Mouse (Mus musculus) yolk sac, embryonic 10.5 days (tissue): ENCODE measurements around the gene Cnfn.
"Not testable (repeated sequence)": the region's sequence is repeated elsewhere in the genome, so short reads cannot be mapped to it uniquely, and the experiment has no call there.

Source experiments
- DNase-seq: peaks from one replicate; pipeline ENCODE4 v3.0.0-alpha.2; 2017; ENCODE audit warnings: low spot score

Gene Cnfn

DNA sequence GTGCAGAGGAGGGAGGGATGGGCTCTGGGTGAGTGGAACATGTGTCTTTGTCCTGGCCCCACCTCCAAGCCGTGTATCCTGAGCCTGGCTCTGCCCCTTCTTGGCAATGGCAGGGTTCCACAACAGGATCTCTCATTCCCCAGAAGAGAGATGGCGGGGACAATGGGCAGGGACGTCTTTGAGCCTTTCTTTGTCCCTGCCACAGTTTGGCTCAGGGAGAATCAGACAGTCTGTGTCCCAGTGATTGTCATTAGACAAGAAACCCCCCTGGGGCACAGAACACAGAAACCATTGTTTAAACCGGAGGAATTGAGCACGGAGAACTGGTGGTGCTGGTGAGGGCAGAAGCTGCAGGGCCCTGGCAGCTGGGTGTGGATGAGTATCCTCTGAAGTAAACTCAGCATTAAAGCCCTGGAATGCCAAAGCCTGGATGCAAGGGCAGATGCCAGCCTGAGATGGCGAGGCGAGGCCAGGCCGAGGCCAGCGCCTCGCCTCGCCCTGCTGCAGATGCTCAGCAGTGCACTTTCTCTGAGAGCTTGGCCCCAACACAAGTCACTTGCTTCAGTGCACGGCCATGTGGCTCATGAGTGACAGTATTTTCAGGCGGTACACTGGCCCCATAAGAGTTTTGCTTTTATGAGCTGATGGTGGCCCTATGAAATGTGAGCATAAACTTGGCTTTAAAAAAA lies 3.4 kb downstream of the Cnfn start:
- no peak for DNase-seq

DNA sequence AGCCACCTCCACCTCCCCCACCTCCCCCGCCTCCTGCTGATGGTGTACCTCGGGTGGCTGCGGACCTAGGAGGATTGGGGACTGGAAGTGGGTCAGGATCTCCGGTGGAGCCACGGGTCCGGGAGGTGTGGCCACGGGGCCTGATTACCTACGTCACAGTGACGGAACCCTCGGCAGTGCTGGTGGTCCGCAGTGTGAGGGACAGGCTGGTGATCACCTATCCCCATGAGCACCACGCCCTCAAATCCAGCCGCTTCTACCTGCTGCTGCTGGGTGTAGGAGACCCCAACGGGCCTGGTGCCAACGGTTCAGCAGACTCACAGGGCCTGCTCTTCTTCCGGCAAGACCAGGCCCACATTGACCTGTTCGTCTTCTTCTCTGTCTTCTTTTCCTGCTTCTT lies 5.9 kb downstream of the Cnfn start:
- no peak for DNase-seq

DNA sequence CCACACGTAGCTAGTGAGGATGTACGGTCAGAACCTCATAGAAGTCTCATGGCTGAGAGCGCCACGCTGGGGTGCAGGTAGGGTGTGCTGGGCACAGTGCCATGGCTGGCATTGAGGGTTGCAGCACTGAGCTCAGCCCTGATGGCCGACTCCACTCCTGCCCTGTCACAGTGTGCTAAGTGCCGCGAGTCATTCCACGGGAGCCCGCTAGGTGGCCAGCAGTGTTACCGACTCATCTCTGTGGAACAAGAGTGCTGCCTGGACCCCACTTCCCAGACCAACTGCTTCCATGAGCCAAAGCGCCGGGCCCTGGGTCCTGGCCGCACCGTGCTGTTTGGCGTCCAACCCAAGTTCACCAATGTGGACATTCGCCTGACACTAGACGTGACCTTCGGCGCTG lies 6.4 kb downstream of the Cnfn start:
- DNase-seq: no peak

DNA sequence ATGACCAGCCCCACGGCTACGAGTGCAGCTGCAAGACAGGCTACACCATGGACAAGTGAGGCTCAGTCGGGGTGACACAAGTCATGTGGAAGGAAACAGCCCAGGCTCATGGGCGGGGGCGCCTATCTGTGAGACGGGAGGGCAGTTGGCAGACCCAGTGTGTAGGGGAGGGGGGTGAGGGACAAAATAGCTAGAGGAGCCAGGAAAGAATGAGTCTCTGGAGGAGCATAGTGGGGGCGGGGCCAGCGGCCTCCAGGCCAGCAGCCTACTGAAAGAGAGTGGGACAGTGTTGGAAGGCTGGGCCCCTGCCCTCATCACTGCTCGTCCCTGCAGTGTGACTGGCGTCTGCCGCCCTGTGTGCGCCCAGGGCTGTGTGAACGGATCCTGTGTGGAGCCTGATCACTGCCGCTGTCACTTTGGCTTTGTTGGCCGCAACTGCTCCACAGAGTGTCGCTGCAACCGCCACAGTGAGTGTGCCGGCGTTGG lies 10.8 kb downstream of the Cnfn start:
- DNase-seq: no peak

DNA sequence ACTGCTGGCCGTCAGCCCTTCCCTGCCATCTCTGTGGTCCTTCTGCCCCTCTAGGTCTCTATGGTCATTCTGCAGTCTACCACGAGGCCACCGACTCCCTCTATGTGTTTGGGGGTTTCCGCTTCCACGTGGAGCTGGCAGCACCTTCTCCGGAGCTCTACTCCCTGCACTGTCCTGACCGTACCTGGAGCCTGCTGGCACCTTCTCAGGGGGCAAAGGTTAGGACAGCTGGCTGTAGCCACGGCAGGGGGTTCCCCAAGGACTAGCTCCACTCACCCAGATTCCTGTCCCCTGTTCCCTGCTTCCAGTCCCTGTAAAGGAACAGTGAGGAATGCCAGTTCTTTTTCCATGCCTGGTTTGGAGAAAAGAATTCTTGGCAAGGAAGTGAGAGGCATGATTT lies 20.7 kb downstream of the Cnfn start:
- DNase-seq: no peak

DNA sequence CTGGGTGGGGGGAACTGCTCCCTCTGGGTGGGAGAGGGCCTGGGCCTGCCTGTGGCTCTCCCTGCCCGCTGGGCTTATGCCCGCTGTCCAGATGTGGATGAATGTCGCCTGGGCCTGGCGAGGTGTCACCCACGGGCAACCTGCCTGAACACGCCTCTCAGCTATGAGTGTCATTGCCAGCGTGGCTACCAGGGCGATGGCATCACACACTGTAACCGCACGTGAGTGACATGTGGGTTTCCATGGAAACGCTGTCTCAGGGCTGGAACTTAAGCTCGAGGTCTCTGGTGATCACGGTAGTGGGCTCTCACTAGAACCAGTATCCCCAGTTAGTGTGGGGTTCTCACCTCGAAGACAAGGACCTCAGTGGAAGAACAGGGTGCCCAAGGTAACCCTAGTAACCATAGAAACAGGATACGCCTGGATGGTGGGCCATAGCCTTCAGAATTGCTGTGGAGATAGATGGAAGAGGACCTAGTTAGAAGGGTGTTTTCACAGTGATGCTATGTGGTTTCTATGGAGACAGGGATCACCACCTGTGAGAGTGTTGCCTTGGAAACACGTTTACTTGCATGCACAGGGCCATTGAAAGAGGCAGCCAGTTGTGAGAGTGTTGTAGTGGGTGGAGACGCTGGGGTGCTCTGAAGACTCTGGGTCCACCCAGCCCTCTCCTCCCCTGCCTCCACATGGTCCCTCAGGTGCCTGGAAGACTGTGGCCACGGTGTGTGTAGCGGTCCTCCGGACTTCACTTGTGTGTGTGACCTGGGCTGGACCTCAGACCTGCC lies 28.3 kb downstream of the Cnfn start:
- no peak for DNase-seq

DNA sequence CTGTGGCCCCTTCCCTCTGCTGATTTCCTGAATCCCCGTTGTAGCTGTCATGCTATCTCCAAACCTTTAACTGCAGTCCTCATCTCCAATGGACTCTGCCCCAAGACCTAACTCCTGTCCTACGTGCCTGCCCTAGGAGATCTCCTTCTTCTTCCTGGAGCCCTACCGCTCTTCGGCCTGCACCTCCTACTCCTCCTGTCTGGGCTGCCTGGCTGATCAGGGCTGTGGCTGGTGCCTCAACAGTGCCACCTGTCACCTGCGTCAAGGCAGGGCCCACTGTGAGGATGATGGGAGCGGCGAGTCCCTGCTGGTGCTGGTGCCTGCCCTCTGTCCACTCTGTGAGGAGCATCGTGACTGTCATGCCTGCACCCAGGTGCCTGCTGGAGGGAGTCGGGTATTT lies 30.2 kb downstream of the Cnfn start:
- DNase-seq: peak; percentile 40

DNA sequence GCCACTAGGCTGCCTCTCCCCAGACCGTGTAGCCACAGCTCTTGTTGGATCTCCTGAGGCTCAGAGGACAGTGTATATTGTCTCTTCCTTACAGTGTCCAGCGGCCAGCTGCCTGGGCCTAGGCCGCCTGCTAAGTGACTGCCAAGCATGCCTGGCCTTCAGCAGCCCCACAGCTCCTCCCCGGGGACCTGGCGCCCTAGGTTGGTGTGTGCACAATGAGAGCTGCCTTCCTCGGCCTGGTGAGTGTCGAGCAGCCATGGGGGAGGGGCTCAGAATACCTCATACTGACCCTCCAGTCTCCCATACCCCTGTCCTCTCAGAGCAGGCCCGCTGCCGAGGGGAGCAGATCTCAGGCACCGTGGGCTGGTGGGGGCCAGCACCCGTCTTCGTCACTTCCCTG lies 35.1 kb downstream of the Cnfn start:
- DNase-seq: no peak

DNA sequence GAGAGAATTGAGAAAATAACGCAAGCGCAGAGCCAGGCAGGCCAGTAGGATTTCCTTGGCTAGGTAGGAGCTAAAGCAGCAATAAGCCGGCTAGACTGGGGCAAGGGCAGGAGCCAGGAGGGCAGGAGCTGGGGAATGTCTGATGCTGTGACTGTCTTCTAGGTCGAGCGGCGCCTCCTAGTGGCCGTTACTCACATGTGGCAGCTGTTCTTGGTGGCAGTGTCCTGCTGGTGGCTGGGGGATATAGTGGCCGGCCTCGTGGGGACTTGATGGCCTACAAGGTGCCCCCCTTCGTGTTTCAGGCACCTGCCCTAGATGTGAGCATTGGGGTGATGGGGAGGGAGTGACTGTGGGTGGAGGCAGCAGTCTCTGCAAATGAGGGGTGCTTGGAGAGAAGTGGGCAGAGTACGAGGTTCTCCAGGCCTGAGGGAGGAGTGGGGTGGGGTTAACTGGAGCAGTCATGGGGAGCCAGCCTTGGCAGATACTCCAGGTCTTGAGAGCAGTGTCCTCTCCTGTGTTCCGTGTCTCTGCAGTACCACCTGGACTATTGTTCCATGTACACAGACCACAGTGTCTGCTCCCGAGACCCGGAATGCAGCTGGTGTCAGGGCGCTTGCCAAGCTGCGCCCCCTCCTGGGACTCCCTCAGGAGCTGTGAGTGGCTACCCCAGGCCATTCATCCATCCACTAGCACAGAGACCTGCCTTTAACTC lies 35.8 kb downstream of the Cnfn start:
- DNase-seq: peak; percentile 42

DNA sequence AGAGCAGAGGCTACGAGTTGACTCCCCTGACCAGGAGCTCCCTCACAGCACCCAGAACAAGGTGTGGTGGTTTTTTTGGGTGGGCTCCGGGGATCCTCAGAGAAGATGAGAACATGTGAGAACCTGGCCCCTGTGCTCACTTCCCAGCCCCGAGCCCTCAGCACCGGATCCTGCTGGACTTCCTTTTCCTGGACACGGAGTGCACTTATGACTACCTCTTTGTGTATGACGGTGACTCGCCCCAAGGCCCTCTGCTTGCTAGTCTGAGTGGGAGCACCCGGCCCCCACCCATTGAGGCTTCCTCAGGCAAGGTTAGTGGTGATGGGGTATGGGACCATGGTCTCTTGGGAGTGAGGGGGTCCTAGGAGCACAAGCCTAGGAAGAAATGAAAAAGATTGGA lies 43.3 kb downstream of the Cnfn start:
- no peak for DNase-seq

DNA sequence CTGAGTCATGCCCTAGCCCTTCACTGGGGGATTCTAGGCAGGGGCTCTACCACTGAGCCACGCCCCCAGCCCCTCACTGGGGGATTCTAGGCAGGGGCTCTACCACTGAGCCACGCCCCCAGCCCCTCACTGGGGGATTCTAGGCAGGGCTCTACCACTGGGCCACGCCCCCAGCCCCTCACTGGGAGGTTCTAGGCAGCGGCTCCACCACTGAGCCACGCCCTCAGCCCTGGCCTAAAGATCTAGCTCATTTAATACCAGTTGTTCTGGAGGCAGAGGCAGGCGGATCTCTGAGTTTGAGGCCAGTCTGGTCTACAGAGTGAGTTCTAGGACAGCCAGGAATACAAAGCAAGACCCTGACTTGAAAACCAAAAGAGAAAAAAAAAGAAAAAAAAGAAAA lies 44.1 kb downstream of the Cnfn start:
- not testable (repeated sequence) for DNase-seq

DNA sequence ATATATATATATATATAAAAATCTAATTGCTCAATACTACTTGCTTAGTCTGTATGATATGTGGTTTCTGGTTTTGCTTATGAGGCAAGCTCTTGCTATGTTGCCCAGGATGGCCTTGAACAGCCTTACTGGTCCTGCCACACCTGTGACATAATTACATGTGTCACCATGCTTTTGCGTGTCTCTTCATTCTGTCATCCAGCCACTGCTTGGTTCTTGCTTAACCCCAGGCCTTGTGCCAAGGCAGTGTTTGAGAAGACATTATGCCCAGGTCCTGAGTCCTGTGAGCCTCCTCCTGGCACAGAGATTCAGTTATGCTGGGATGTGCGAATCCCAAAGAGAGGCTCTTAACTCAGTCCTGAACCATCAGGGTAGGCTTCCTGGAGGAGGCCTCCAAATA lies 46.3 kb downstream of the Cnfn start:
- DNase-seq: no peak

DNA sequence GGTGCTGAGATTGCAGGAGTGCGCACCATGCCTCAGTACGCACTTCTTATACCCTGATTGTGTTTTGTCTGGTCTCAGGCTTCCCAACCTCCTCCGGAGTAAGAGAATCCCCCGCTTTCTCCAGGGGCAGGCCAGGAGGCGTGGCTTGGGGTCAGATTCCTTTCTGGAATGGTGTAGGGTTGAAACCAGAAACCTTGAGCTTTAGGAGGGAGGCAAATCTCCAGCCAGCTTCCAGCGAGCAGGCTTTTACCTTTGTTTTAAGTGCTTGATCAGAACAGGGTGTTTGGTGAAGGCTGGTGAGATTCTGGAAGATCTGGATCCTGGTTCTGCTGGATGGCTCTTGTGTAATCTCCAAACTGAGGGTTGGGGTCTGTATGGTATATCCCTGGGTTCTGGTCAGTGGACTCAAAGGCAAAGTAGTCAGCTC lies 47.5 kb downstream of the Cnfn start:
- peak; percentile 78 for DNase-seq
